Mouse (Mus musculus) heart, postnatal 0 days (tissue): ENCODE measurements around the gene Kat5. TPM values are rescaled to one million over a fixed set of nuclear protein-coding genes. Genes with fewer than 3 reads are reported as not detected.
A peak's percentile ranks its signal among the peaks of the same experiment; 100 is the strongest.

Source experiments
- ATAC-seq: fragments of 200-750 bp; cut with Nextera tagmentation; 2 replicates; pipeline ENCODE4 v1.8.0; 2017; ENCODE audit warnings: low read depth, moderate number of reproducible peaks, moderate library complexity; ENCODE audit not compliant: insufficient read depth
- DNase-seq: peaks from one replicate; pipeline ENCODE4 v3.0.0-alpha.2; 2016; ENCODE audit warnings: low spot score
- H3K27ac ChIP-seq: fragments of 300-500 bp; sonication (generic); 2 replicates; pipeline ENCODE4 v1.5.1; 2014; ENCODE audit warnings: low read depth, mild to moderate bottlenecking
- H3K27me3 ChIP-seq: fragments of 300-500 bp; sonication (generic); 2 replicates; pipeline ENCODE4 v1.6.1; 2014; ENCODE audit warnings: low read length, mixed read lengths; ENCODE audit not compliant: control insufficient read depth, insufficient read depth
- H3K36me3 ChIP-seq: fragments of 300-500 bp; sonication (generic); replicated peaks from 2 replicates; pipeline ENCODE4 v1.6.1; 2014; ENCODE audit warnings: low read length, mixed read lengths; ENCODE audit not compliant: control insufficient read depth, insufficient read depth
- H3K4me1 ChIP-seq: fragments of 300-500 bp; sonication (generic); 2 replicates; pipeline ENCODE4 v1.6.1; 2014; ENCODE audit warnings: antibody characterized with exemption; ENCODE audit not compliant: control insufficient read depth, insufficient read depth
- H3K4me2 ChIP-seq: fragments of 300-500 bp; sonication (generic); 2 replicates; pipeline ENCODE4 v1.6.1; 2014; ENCODE audit warnings: low read depth, mild to moderate bottlenecking, low read length, moderate library complexity
- H3K4me3 ChIP-seq: fragments of 300-500 bp; sonication (generic); 2 replicates; pipeline ENCODE4 v1.5.1; 2014; ENCODE audit warnings: low read depth, low read length
- H3K9ac ChIP-seq: fragments of 300-500 bp; sonication (generic); replicated peaks from 2 replicates; pipeline ENCODE4 v1.6.1; 2014; ENCODE audit warnings: low read depth, low read length, mixed read lengths
- H3K9me3 ChIP-seq: fragments of 300-500 bp; sonication (generic); replicated peaks from 2 replicates; pipeline ENCODE4 v1.6.1; 2016; ENCODE audit warnings: low read length; ENCODE audit not compliant: control insufficient read depth
- CTCF ChIP-seq: IDR thresholded peaks from 2 replicates; pipeline ENCODE4 v1.5.1; 2016; ENCODE audit warnings: antibody characterized with exemption, control low read depth, low read depth
- EP300 ChIP-seq: IDR thresholded peaks from 2 replicates; pipeline ENCODE4 v1.6.1; 2016; ENCODE audit warnings: antibody characterized with exemption, low read depth
- WGBS: fragments of 180-500 bp; shearing (Covaris S2); extraction: QIAGEN DNeasy Blood & Tissue Kit; methylation state at CpG from one replicate; pipeline ENCODE4 v1.1.7; 2014; 5-methylcytosine and 5-hydroxymethylcytosine counted together
- polyA plus RNA-seq: library from polyadenylated mRNA; unstranded; fragments of >200 nt; fragmentation: Nextera tagmentation; extraction: Ambion mirVana; gene quantifications from 2 replicates; pipeline ENCODE4 v1.2.1, GENCODE M21; 2015
- total RNA-seq: library from RNA; depleted of rRNA; stranded (reverse); fragments of >200 nt; gene quantifications from 2 replicates; pipeline ENCODE4 v1.2.3, GENCODE M21; 2014; ENCODE audit warnings: low replicate concordance

The Kat5 gene
- total and polyA plus RNA-seq, 2 experiments from 2014 or later: 27.0 to 164 TPM

DNA sequence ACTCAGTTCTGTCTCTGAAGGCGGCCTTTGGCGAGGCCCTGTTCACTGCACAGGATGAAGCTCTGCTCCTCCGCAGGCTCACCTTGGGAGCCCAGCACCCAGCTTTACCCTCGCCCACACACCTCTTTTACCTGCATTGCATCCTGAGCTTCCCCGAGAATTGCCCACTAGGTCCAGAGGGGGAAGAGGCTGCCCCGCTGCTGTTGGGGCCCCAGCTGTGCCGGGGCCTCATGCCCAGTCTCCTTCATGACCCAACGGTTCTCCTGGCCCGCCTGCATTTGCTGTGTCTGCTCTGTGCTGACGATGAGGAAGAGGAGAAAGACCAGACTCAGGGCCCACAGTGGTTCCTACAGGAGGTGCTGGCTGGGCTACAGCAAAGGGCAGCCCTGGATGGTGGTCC lies 40.5 kb downstream of the Kat5 start:
- peaks cover 10% of the 10 kb centered on the region for H3K27me3 ChIP-seq
- H3K4me3 ChIP-seq: no peak overlapping the region
- TF ChIP-seq EP300 (no peak), CTCF (no peak)
- peaks cover 19% of the 10 kb centered on the region for H3K36me3 ChIP-seq
- no peak overlapping the region for H3K9ac ChIP-seq
- ATAC-seq (no peak), DNase-seq (no peak)
- H3K4me1 ChIP-seq: peaks cover 6% of the 10 kb centered on the region
- no peak overlapping the region for H3K27ac ChIP-seq
- H3K4me2 ChIP-seq: no peak overlapping the region
- H3K9me3 ChIP-seq: no peaks in the 10 kb centered on the region
- 86% methylated on average over 10 of the region's 10 CpGs for WGBS

GRCm38 (mm10) chr19:5568470-5569140 lies 41.4 kb downstream of the Kat5 start:
- WGBS: 7% methylated on average over 27 of the region's 27 CpGs
- H3K9me3 ChIP-seq: no peaks in the 10 kb centered on the region
- peak; percentile 84 for DNase-seq
- TF ChIP-seq EP300 (no peak), CTCF (peak; percentile 86)
- H3K4me1 ChIP-seq: peaks cover 6% of the 10 kb centered on the region
- H3K9ac ChIP-seq: peak overlapping the region; percentile 66
- peak overlapping the region; percentile 91 for H3K4me3 ChIP-seq
- ATAC-seq: peak; percentile 27; the same call in 1 of the 2 replicates
- H3K27ac ChIP-seq: peak overlapping the region; percentile 93
- H3K27me3 ChIP-seq: peaks cover 19% of the 10 kb centered on the region
- peak overlapping the region; percentile 91 for H3K4me2 ChIP-seq
- peaks cover 19% of the 10 kb centered on the region for H3K36me3 ChIP-seq

DNA sequence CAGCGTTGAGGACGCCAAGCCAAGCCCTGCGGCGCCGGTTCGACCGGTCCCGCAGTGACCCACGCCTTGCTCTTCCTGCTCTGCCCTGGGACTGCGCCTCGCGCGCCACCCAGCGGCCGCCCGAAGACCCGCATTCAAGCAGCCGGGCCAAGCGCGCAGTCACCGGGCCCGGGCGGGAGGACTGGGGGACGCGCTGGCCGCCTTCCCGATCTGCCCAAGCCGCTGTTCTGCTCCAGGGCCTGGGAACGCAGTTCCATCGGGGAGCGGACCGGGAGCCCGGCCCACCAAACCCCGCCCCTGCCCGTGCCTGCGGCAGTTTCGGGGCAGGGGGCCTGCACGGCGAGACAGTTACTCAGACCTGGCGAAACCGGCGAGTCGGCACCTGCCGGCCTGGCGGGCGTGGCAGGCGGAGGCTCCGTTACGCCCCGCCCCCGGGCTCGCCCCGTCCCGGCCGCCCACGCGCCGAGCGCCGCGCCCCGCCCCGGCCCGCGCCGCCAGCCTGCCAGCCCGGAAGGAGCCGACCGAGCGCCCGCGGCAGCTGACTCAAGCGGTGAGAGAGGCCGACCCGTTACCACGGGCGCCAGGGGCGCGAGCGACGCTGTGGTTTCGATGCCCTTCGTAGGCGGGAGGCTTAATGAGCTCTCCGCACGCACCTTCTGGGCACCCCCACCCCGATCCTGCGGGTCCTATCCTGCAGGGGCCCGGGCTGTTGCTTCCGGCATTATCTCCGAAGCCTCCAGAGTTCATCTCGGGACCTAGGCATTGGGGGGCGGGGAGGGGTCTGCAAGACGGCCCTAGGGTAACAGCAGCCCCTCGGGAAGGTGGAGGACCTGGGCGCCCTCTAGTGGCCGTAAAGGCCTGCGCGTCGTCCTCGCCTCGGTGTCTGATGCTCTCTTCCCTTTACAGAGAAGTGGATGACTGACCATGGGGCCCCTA lies 42.2 kb downstream of the Kat5 start, which contains the start of gene Ap5b1:
Gene Ap5b1, plus strand, starts transcription at position 492 of the 936 bp plus-strand sequence.
- TF ChIP-seq EP300: no peak
- TF ChIP-seq CTCF: peak; percentile 91
- H3K4me2 ChIP-seq: peak within 1 kb of the TSS; percentile 91
- DNase-seq (peak; percentile 81), ATAC-seq (peak; percentile 91)
- H3K4me1 ChIP-seq: peaks cover 6% of the 10 kb centered on the region
- H3K4me3 ChIP-seq: peak within 1 kb of the TSS; percentile 91
- peaks cover 19% of the 10 kb centered on the region for H3K36me3 ChIP-seq
- peak within 1 kb of the TSS; percentile 66 for H3K9ac ChIP-seq
- H3K27ac ChIP-seq: peak within 1 kb of the TSS; percentile 93
- peaks cover 27% of the 10 kb centered on the region for H3K27me3 ChIP-seq
- no peaks in the 10 kb centered on the region for H3K9me3 ChIP-seq
- under 1% methylated on average over 83 of the region's 102 CpGs for WGBS

- Histone ChIP-seq H3K4me2 (peak overlapping the region; percentile 91), H3K4me3 (peak overlapping the region; percentile 91), H3K36me3 (peaks cover 19% of the 10 kb centered on the region), H3K9ac (peak overlapping the region; percentile 66), H3K4me1 (peaks cover 6% of the 10 kb centered on the region), H3K9me3 (no peaks in the 10 kb centered on the region), H3K27me3 (peaks cover 33% of the 10 kb centered on the region), H3K27ac (peak overlapping the region; percentile 93)
- WGBS: under 1% methylated on average over 26 of the region's 26 CpGs
- TF ChIP-seq CTCF (no peak), EP300 (no peak)
- DNase-seq (peak; percentile 16), ATAC-seq (peak; percentile 37)
Measured at GRCm38 (mm10) chr19:5567180-5567533, 42.9 kb downstream of the Kat5 start.

DNA sequence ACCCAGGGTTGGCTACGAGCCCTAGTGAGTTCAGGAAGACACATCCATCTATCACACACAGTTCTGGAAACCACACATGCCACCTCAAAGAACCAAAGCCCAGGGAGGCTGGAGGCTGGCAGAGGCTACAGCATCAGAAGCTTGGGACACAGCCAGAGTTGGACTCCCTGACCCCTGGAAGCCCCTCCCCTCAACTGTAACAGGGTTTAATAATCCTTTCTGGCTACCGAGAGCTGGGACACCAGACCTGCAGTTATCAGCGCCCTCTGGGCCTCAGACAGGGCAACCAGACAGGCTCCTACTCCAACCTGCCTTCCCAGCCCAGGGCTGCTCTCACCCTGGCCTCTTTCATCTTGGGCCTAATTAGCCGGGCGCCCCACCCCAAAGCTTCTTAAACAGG lies 43.7 kb downstream of the Kat5 start:
- no peak overlapping the region for H3K9ac ChIP-seq

More for the DNA sequence above, 43.7 kb downstream of the Kat5 start:
- H3K4me2 ChIP-seq: no peak overlapping the region
- H3K27ac ChIP-seq: no peak overlapping the region
- H3K36me3 ChIP-seq: peaks cover 19% of the 10 kb centered on the region
- no peak for ATAC-seq
- peaks cover 6% of the 10 kb centered on the region for H3K4me1 ChIP-seq
- no peak overlapping the region for H3K4me3 ChIP-seq
- TF ChIP-seq CTCF (no peak), EP300 (no peak)
- peaks cover 42% of the 10 kb centered on the region for H3K27me3 ChIP-seq
- no peak for DNase-seq
- WGBS: 72% methylated on average over 5 of the region's 5 CpGs
- H3K9me3 ChIP-seq: no peaks in the 10 kb centered on the region
